Mouse (Mus musculus) kidney, embryonic 16.5 days (tissue): ENCODE data around the gene Akap9. TPM values are rescaled to one million over a fixed set of nuclear protein-coding genes. Genes with fewer than 3 reads are reported as not detected.

Experiments used
- ATAC-seq: fragments of 200-750 bp; cut with Nextera tagmentation; 2 replicates; pipeline ENCODE4 v1.8.0; 2017; ENCODE audit warnings: moderate TSS enrichment; ENCODE audit not compliant: low FRiP score, low TSS enrichment
- H3K27ac ChIP-seq: fragments of 300-500 bp; sonication (generic); 2 replicates; pipeline ENCODE4 v1.5.1; 2014; ENCODE audit warnings: low read length
- H3K27me3 ChIP-seq: fragments of 300-500 bp; sonication (generic); 2 replicates; pipeline ENCODE4 v1.6.1; 2014; ENCODE audit warnings: low read length, control low read depth, mixed read lengths; ENCODE audit not compliant: insufficient read depth
- H3K36me3 ChIP-seq: fragments of 300-500 bp; sonication (generic); 2 replicates; pipeline ENCODE4 v1.6.1; 2014; ENCODE audit warnings: low read length, control low read depth, mixed read lengths; ENCODE audit not compliant: insufficient read depth
- H3K4me1 ChIP-seq: fragments of 300-500 bp; sonication (generic); 2 replicates; pipeline ENCODE4 v1.6.1; 2014; ENCODE audit warnings: low read length, control low read depth, mixed read lengths; ENCODE audit not compliant: insufficient read depth
- H3K4me2 ChIP-seq: fragments of 300-500 bp; sonication (generic); replicated peaks from 2 replicates; pipeline ENCODE4 v1.6.1; 2014; ENCODE audit warnings: low read depth, low read length
- H3K4me3 ChIP-seq: fragments of 300-500 bp; sonication (generic); 2 replicates; pipeline ENCODE4 v1.5.1; 2014; ENCODE audit warnings: mild to moderate bottlenecking, low read length
- H3K9ac ChIP-seq: fragments of 300-500 bp; sonication (generic); replicated peaks from 2 replicates; pipeline ENCODE4 v1.6.1; 2014; ENCODE audit warnings: low read length
- H3K9me3 ChIP-seq: fragments of 300-500 bp; sonication (generic); 2 replicates; pipeline ENCODE4 v1.6.1; 2016; ENCODE audit warnings: low read length, control low read depth
- WGBS: fragments of 180-500 bp; shearing (Covaris S2); extraction: QIAGEN DNeasy Blood & Tissue Kit; methylation state at CpG from one replicate; pipeline ENCODE4 v1.1.7; 2014; 5-methylcytosine and 5-hydroxymethylcytosine counted together
- polyA plus RNA-seq: library from polyadenylated mRNA; unstranded; fragments of >200 nt; fragmentation: Nextera tagmentation; extraction: Ambion mirVana; gene quantifications from 2 replicates; pipeline ENCODE4 v1.2.1, GENCODE M21; 2015

Akap9 gene
- polyA plus RNA-seq, 1 experiment from 2014 or later = 113 TPM

- no peak for ATAC-seq
- Histone ChIP-seq H3K9ac (no peak overlapping the region), H3K27me3 (no peaks in the 10 kb centered on the region), H3K4me2 (no peak overlapping the region), H3K9me3 (no peaks in the 10 kb centered on the region), H3K4me3 (no peak overlapping the region), H3K27ac (no peak overlapping the region), H3K4me1 (no peaks in the 10 kb centered on the region), H3K36me3 (peaks cover 37% of the 10 kb centered on the region)
- 94% methylated on average over 7 of the region's 7 CpGs for WGBS
Measured at GRCm38 (mm10) chr5:3961286-3961685, 33.4 kb downstream of the Akap9 start.

DNA sequence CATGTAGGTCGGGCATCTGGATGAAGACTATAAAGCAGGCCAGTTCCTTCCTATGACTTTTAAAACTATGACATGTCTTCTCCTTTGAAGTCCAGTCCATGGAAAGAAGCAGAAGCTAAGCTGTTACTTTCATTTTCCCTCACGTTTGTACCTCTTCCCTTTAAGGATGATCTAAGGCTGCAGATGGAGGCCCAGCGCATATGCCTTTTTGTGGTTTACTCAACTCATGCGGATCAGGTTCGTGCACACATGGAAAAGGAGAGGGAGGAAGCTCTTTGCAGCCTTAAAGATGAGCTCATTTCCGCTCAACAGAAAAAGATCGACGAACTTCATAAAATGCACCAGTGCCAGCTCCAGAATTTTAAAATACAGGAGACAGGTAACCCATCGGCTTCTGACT, 40.6 kb downstream of the Akap9 start:
- Histone ChIP-seq H3K27ac (no peak overlapping the region), H3K36me3 (peaks cover 15% of the 10 kb centered on the region), H3K9me3 (no peaks in the 10 kb centered on the region), H3K27me3 (no peaks in the 10 kb centered on the region), H3K4me2 (no peak overlapping the region), H3K4me3 (no peak overlapping the region), H3K4me1 (no peaks in the 10 kb centered on the region), H3K9ac (no peak overlapping the region)
- ATAC-seq = no peak
- 94% methylated on average over 9 of the region's 9 CpGs for WGBS

DNA sequence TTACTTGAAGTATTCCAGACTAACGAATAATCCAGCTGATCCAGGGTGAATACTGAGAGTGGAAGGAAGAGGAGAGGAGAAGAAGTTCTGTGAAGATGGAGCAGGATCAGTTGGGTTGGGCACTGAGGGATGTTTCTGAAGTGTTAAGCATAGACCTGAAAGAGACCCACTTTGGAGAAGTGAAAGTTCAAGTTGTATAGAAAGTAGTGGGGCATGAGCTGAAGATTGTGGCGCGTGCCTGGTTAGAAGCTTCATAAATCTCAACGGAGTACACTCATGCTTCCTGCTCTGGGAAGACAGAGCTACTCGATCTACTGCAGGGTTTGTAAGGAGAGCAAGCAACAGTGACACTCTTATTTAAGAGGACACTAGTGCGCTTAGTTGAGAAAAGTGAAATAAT, 41.3 kb downstream of the Akap9 start:
- H3K27ac ChIP-seq = no peak overlapping the region
- 90% methylated on average over 6 of the region's 6 CpGs for WGBS
- no peaks in the 10 kb centered on the region for H3K27me3 ChIP-seq
- no peak overlapping the region for H3K4me2 ChIP-seq
- ATAC-seq = no peak
- H3K9me3 ChIP-seq = no peaks in the 10 kb centered on the region
- H3K4me3 ChIP-seq = no peak overlapping the region
- no peak overlapping the region for H3K9ac ChIP-seq
- peaks cover 22% of the 10 kb centered on the region for H3K36me3 ChIP-seq
- no peaks in the 10 kb centered on the region for H3K4me1 ChIP-seq

GRCm38 (mm10) chr5:3970936-3971335, 43.1 kb downstream of the Akap9 start:
- no peaks in the 10 kb centered on the region for H3K27me3 ChIP-seq
- H3K36me3 ChIP-seq = peaks cover 29% of the 10 kb centered on the region
- no peak overlapping the region for H3K9ac ChIP-seq
- H3K4me2 ChIP-seq = no peak overlapping the region
- no peaks in the 10 kb centered on the region for H3K9me3 ChIP-seq
- 76% methylated on average over 2 of the region's 2 CpGs for WGBS
- H3K4me1 ChIP-seq = no peaks in the 10 kb centered on the region
- no peak for ATAC-seq
- no peak overlapping the region for H3K27ac ChIP-seq
- no peak overlapping the region for H3K4me3 ChIP-seq

DNA sequence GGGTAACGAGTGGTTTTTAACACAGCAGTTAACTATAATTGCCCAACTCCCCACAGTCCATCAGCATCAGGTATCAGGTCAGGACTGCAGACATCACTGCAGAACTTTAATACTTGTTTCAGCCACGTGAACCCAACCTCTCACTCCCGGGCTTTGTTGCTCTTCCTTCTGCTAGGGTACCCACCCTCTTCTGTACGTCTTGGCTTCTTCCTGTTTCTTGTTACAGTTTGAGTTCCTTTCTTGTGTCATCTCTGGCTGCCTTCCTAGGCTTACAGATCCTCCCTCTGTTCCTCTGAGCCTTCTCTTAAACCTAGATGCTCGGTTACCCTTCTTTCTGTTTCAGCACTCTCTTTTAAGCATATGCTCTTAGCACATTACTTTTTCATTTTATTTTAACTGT, 45.9 kb downstream of the Akap9 start:
- no peak overlapping the region for H3K9ac ChIP-seq
- H3K4me1 ChIP-seq = no peaks in the 10 kb centered on the region
- H3K4me3 ChIP-seq = no peak overlapping the region
- 70% methylated on average over 5 of the region's 5 CpGs for WGBS
- peaks cover 38% of the 10 kb centered on the region for H3K36me3 ChIP-seq
- H3K4me2 ChIP-seq = no peak overlapping the region
- no peak for ATAC-seq
- no peak overlapping the region for H3K27ac ChIP-seq
- no peaks in the 10 kb centered on the region for H3K27me3 ChIP-seq
- no peaks in the 10 kb centered on the region for H3K9me3 ChIP-seq

DNA sequence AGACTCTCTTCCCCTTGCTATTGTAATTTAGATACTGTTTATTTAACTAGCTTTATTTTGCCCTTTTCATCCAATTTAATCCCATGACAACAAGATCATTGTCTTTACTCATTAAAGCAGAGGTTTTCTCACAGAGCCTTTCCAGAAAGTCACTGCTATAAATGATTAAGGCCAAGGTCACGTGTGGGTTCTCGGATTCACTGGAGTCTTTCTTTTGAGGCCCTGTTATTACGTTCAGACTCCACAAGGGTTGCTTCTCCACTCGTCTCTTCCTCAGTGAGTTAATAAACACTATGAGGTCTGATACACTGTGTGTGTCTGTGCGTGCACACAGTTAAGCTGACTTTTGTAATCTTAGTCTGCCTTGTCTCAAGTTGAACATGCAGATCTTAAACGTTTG, 47.0 kb downstream of the Akap9 start:
- no peak for ATAC-seq
- Histone ChIP-seq H3K27ac (no peak overlapping the region), H3K4me2 (no peak overlapping the region), H3K4me3 (no peak overlapping the region), H3K36me3 (peaks cover 37% of the 10 kb centered on the region), H3K9ac (no peak overlapping the region), H3K27me3 (no peaks in the 10 kb centered on the region), H3K4me1 (no peaks in the 10 kb centered on the region), H3K9me3 (no peaks in the 10 kb centered on the region)
- WGBS = 73% methylated on average over 6 of the region's 6 CpGs

DNA sequence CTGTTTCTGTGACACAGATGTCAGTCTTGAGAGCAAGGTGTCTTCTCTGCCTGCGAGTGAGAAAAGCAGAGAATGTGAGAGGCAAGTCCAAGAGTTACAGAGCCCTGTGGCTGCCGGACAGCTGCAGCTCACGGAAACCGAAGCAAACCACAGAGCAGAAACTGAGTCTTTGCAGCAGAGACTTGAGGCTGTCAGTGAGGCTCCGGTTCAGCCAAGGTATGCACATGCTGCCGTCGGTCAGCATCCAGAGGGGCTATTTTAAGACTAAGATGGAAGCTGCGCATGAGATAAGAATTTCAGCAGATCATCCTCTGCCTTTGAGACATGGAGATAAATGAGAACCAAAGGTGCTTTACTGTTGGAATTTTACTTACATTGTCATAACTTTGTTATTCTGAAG, 48.3 kb downstream of the Akap9 start:
- WGBS = 95% methylated on average over 8 of the region's 8 CpGs
- Histone ChIP-seq H3K4me3 (no peak overlapping the region), H3K9ac (no peak overlapping the region), H3K9me3 (no peaks in the 10 kb centered on the region), H3K4me2 (no peak overlapping the region), H3K27ac (no peak overlapping the region), H3K27me3 (no peaks in the 10 kb centered on the region), H3K4me1 (no peaks in the 10 kb centered on the region), H3K36me3 (peaks cover 37% of the 10 kb centered on the region)
- ATAC-seq = no peak

GRCm38 (mm10) chr5:3977904-3978303, 50.0 kb downstream of the Akap9 start:
- H3K4me2 ChIP-seq = no peak overlapping the region
- no peak overlapping the region for H3K4me3 ChIP-seq
- WGBS = 94% methylated on average over 4 of the region's 4 CpGs
- H3K9me3 ChIP-seq = no peaks in the 10 kb centered on the region
- no peak overlapping the region for H3K27ac ChIP-seq
- H3K36me3 ChIP-seq = peaks cover 37% of the 10 kb centered on the region
- no peak overlapping the region for H3K9ac ChIP-seq
- ATAC-seq = no peak
- H3K27me3 ChIP-seq = no peaks in the 10 kb centered on the region
- H3K4me1 ChIP-seq = no peaks in the 10 kb centered on the region

DNA sequence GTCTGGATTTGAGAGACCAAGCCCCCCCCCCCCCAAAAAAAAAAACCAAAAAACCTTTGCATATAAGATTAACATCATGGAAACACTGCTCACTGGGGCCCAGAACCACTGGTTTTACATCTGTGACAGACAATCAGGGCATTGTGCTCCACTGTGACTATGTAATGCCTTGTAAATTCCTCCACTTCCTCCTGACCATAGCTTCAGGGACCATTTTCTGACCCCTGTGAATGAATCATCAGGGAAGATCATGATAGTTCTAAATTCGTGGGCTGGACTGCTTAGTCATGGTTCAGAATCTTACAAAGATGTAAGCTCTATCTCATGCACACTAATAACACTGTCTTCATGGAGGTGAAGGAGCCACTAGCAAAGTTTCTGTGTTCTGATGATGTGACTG, 61.8 kb downstream of the Akap9 start:
- Histone ChIP-seq H3K27me3 (no peaks in the 10 kb centered on the region), H3K4me1 (no peaks in the 10 kb centered on the region), H3K27ac (no peak overlapping the region), H3K4me3 (no peak overlapping the region), H3K9ac (no peak overlapping the region), H3K4me2 (no peak overlapping the region), H3K9me3 (no peaks in the 10 kb centered on the region), H3K36me3 (0 out of 2 replicates have a peak, but pooled peaks cover 22% of the 10 kb centered on the region)
- no peak for ATAC-seq
- WGBS = 77% methylated on average over 1 of the region's 1 CpGs

GRCm38 (mm10) chr5:3990499-3990898, 62.6 kb downstream of the Akap9 start:
- Histone ChIP-seq H3K36me3 (0 out of 2 replicates have a peak, but pooled peaks cover 22% of the 10 kb centered on the region), H3K27ac (no peak overlapping the region), H3K9ac (no peak overlapping the region), H3K4me3 (no peak overlapping the region), H3K9me3 (no peaks in the 10 kb centered on the region), H3K4me2 (no peak overlapping the region), H3K4me1 (no peaks in the 10 kb centered on the region), H3K27me3 (no peaks in the 10 kb centered on the region)
- no peak for ATAC-seq
- WGBS = 78% methylated on average over 1 of the region's 1 CpGs
